Mouse (Mus musculus) kidney, postnatal 0 days (tissue): ENCODE data around the gene Snrpc. TPM values are rescaled to one million over a fixed set of nuclear protein-coding genes. Genes with fewer than 3 reads are reported as not detected.

Experiments used
- ATAC-seq: fragments of 200-750 bp; cut with Nextera tagmentation; replicated peaks from 2 replicates; pipeline ENCODE4 v1.8.0; 2017; ENCODE audit warnings: low read depth, moderate number of reproducible peaks, moderate TSS enrichment, moderate library complexity; ENCODE audit not compliant: low FRiP score
- DNase-seq: peaks from one replicate; pipeline ENCODE4 v3.0.0-alpha.2; 2016; ENCODE audit warnings: low spot score
- H3K27ac ChIP-seq: fragments of 300-500 bp; sonication (generic); 2 replicates; pipeline ENCODE4 v1.5.1; 2014; ENCODE audit warnings: mild to moderate bottlenecking
- H3K27me3 ChIP-seq: fragments of 300-500 bp; sonication (generic); 2 replicates; pipeline ENCODE4 v1.6.1; 2014; ENCODE audit warnings: low read length, mixed read lengths; ENCODE audit not compliant: insufficient read depth
- H3K36me3 ChIP-seq: fragments of 300-500 bp; sonication (generic); 2 replicates; pipeline ENCODE4 v1.6.1; 2014; ENCODE audit warnings: low read length, mixed read lengths; ENCODE audit not compliant: insufficient read depth
- H3K4me1 ChIP-seq: fragments of 300-500 bp; sonication (generic); replicated peaks from 2 replicates; pipeline ENCODE4 v1.6.1; 2014; ENCODE audit warnings: antibody characterized with exemption, low read length, mixed read lengths; ENCODE audit not compliant: insufficient read depth
- H3K4me2 ChIP-seq: fragments of 300-500 bp; sonication (generic); 2 replicates; pipeline ENCODE4 v1.6.1; 2014; ENCODE audit warnings: mild to moderate bottlenecking, low read length, moderate library complexity, mixed read lengths
- H3K4me3 ChIP-seq: fragments of 300-500 bp; sonication (generic); replicated peaks from 2 replicates; pipeline ENCODE4 v1.5.1; 2014; ENCODE audit warnings: low read depth, low read length
- H3K9ac ChIP-seq: fragments of 300-500 bp; sonication (generic); 2 replicates; pipeline ENCODE4 v1.6.1; 2014; ENCODE audit warnings: low read depth, low read length
- H3K9me3 ChIP-seq: fragments of 300-500 bp; sonication (generic); replicated peaks from 2 replicates; pipeline ENCODE4 v1.6.1; 2016; ENCODE audit warnings: low read length, inconsistent platforms, mixed read lengths
- CTCF ChIP-seq: IDR thresholded peaks from 2 replicates; pipeline ENCODE4 v1.5.1; 2016; ENCODE audit warnings: antibody characterized with exemption, low read depth, mild to moderate bottlenecking, moderate library complexity
- WGBS: fragments of 180-500 bp; shearing (Covaris S2); extraction: QIAGEN DNeasy Blood & Tissue Kit; methylation state at CpG from one replicate; pipeline ENCODE4 v1.1.7; 2014; 5-methylcytosine and 5-hydroxymethylcytosine counted together
- polyA plus RNA-seq: library from polyadenylated mRNA; unstranded; fragments of >200 nt; fragmentation: Nextera tagmentation; extraction: Ambion mirVana; gene quantifications from 2 replicates; pipeline ENCODE4 v1.2.1, GENCODE M21; 2015

Gene Snrpc
- polyA plus RNA-seq, 1 experiment from 2014 or later: 258 TPM

DNA sequence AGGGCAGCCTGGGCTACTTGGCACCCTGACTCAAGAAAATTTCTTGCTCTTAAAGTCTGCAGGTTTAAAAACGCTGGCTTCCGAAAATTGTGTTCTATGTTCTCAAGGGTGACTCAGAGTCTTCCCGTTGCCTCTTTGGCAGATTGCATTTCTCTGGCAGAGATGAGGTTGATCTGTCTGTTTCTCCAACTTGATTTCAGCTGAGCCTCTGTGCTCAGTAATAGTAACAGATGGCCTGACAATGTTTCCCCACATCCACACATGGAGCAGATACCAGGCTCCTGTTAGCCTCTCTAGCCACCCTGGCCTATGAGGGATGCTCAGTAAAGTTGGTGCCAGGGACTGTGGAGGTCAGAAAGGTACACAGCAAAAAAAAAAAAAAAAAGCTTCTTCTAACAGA is 33.9 kb downstream of the Snrpc start:
- no peak for DNase-seq
- no peaks in the 10 kb centered on the region for H3K27me3 ChIP-seq
- no peak overlapping the region for H3K4me2 ChIP-seq
- H3K27ac ChIP-seq: no peak overlapping the region
- H3K9me3 ChIP-seq: no peaks in the 10 kb centered on the region
- WGBS: 84% methylated on average over 3 of the region's 3 CpGs
- no peak overlapping the region for H3K9ac ChIP-seq
- H3K4me1 ChIP-seq: 0 out of 2 replicates have a peak, but pooled peaks cover 3% of the 10 kb centered on the region
- no peak for ATAC-seq
- H3K36me3 ChIP-seq: no peaks in the 10 kb centered on the region
- no peak overlapping the region for H3K4me3 ChIP-seq
- TF ChIP-seq CTCF: no peak

DNA sequence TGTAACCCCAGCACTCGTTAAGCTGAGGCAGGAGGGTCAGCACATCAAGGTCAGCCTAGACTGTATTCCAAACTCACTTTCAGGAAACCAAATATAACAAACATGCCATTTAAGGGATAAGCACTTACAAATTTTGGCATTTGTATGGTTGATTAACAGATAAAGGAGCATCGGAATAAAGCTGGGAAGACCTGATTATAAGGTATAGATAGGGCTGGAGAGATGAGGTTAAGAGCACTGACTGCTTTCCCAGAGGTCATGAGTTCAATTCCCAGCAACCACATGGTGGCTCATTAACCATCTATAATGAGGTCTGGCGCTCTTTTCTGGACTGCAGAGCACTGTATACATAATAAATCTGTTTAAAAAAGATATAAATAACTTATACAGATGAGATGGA is 35.6 kb downstream of the Snrpc start:
- peaks cover 5% of the 10 kb centered on the region; the same call in 1 of the 2 replicates for H3K36me3 ChIP-seq
- H3K9me3 ChIP-seq: no peaks in the 10 kb centered on the region
- WGBS: 50% methylated on average over 3 of the region's 3 CpGs
- ATAC-seq: no peak
- no peaks in the 10 kb centered on the region for H3K27me3 ChIP-seq
- H3K9ac ChIP-seq: no peak overlapping the region
- no peak for DNase-seq
- TF ChIP-seq CTCF: no peak
- H3K4me3 ChIP-seq: no peak overlapping the region
- no peak overlapping the region for H3K27ac ChIP-seq
- H3K4me1 ChIP-seq: 0 out of 2 replicates have a peak, but pooled peaks cover 3% of the 10 kb centered on the region
- no peak overlapping the region for H3K4me2 ChIP-seq

DNA sequence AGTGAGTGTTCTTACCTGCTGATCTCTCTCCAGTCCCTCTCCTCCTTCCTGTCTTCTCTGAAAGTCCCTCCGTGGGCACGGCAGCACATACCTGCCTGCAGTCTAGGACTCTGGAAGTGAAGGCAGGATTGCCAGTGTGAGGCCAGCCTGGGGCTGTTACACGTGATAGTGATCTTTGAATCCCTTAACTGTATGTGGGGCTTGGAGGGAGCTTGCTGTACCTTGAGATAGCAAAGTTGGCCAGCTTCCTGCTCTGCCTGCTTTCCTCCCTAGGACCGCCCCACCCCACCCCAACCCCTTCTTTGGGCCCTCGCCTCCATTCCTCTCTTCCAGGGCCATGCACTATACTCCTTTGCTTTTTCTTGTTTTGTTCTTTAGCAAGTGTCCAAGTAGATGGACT is 36.6 kb downstream of the Snrpc start:
- no peak for ATAC-seq

DNA sequence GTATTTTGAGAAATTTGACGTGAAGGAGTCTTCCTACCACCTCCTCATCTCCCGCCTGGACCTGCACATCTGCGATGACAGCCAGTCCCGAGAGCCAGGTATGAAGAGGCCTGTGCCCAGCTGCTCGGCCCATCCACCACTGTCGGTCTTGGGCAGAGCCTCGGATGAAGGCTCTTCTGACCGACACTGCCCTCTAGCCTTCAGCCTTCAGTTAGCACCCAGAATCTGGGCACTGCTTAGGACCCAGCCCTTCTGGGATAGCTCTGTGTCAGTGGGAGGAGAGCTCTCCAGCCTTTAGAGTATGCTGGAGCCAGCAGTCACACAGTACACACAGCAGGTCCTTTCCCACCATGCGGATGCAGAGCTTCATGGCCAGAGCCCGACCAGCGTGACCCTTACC is 43.6 kb downstream of the Snrpc start:
- Histone ChIP-seq H3K9me3 (no peaks in the 10 kb centered on the region), H3K9ac (no peak overlapping the region), H3K4me3 (no peak overlapping the region), H3K4me1 (no peaks in the 10 kb centered on the region), H3K36me3 (peaks cover 54% of the 10 kb centered on the region), H3K27ac (no peak overlapping the region), H3K27me3 (no peaks in the 10 kb centered on the region), H3K4me2 (no peak overlapping the region)
- ATAC-seq: peak; percentile 46; the same call in 1 of the 2 replicates
- peak; percentile 62 for TF ChIP-seq CTCF
- WGBS: 60% methylated on average over 11 of the region's 11 CpGs
- DNase-seq: peak; percentile 57

More for the DNA sequence above, 36.6 kb downstream of the Snrpc start:
- no peak for DNase-seq
- Histone ChIP-seq H3K27ac (no peak overlapping the region), H3K4me2 (no peak overlapping the region), H3K9me3 (no peaks in the 10 kb centered on the region), H3K4me1 (0 out of 2 replicates have a peak, but pooled peaks cover 3% of the 10 kb centered on the region), H3K9ac (no peak overlapping the region), H3K27me3 (no peaks in the 10 kb centered on the region), H3K36me3 (peaks cover 5% of the 10 kb centered on the region; the same call in 1 of the 2 replicates), H3K4me3 (no peak overlapping the region)
- TF ChIP-seq CTCF: no peak
- 62% methylated on average over 5 of the region's 5 CpGs for WGBS

DNA sequence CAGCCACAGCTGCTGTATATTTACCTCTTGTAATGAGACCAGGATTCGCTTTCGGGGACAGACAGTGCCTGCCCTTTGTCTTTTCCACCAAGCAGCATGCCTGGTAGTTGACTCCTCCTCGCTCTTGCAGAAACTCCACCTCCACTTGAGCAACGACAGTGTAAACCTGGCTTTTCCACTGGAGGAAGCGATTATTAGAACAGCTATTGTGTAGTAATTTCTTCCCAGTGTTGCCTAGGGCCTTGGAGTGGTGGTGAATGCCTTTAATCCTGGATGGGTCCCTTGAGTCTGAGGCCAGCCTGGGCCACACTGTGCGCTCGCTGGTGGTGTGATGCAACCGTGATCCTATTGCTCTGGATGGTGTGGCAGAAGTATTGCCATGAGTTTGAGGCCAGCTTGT is 45.2 kb downstream of the Snrpc start:
- no peak for ATAC-seq
- no peak overlapping the region for H3K9ac ChIP-seq
- H3K27ac ChIP-seq: no peak overlapping the region
- no peak overlapping the region for H3K4me3 ChIP-seq
- no peaks in the 10 kb centered on the region for H3K4me1 ChIP-seq
- peaks cover 61% of the 10 kb centered on the region for H3K36me3 ChIP-seq
- no peak for DNase-seq
- H3K9me3 ChIP-seq: no peaks in the 10 kb centered on the region
- 88% methylated on average over 8 of the region's 8 CpGs for WGBS
- no peak for TF ChIP-seq CTCF
- no peaks in the 10 kb centered on the region for H3K27me3 ChIP-seq
- H3K4me2 ChIP-seq: no peak overlapping the region

DNA sequence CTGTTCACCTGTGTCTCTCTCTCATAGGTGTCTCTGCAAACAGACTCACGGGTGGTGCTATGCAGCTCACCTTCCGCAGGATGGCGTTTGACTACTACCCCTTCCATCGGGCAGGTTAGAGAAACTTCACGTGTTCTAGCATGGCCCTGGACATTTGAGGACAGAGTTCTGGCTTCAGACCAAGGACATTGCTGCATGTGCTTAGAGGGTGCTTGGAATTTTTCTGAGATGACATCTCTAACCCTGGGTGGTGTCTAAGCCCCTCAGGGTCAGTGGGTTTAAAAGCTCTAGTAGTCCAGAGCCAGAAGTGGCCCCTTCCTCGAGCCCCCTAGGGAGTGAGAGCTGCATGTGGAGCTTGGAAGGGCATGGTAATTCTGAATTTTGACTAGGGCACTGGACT is 46.0 kb downstream of the Snrpc start:
- peaks cover 61% of the 10 kb centered on the region for H3K36me3 ChIP-seq

More for the DNA sequence above, 46.0 kb downstream of the Snrpc start:
- no peaks in the 10 kb centered on the region for H3K27me3 ChIP-seq
- H3K27ac ChIP-seq: no peak overlapping the region
- TF ChIP-seq CTCF: no peak
- no peaks in the 10 kb centered on the region for H3K9me3 ChIP-seq
- no peak overlapping the region for H3K4me3 ChIP-seq
- 93% methylated on average over 6 of the region's 6 CpGs for WGBS
- ATAC-seq (no peak), DNase-seq (no peak)
- H3K4me1 ChIP-seq: no peaks in the 10 kb centered on the region
- no peak overlapping the region for H3K9ac ChIP-seq
- H3K4me2 ChIP-seq: no peak overlapping the region
